Mouse (Mus musculus) gastrocnemius, postnatal 4 days (tissue): Measurements from ENCODE around the gene Kynu. TPM values are rescaled to one million over a fixed set of nuclear protein-coding genes. Genes with fewer than 3 reads are reported as not detected.

Source experiments
- DNase-seq, 2 experiments: peaks; one replicate each; pipeline ENCODE4 v3.0.0; 2021 to 2022; ENCODE audit warnings: low spot score in 2 of 2, mixed read lengths in 2 of 2
- total RNA-seq, 2 experiments: library from RNA; stranded (reverse); gene quantifications; 2 replicates each; pipeline ENCODE4 v1.2.3; 2021

Gene Kynu
- total RNA-seq, 2 experiments from 2014 or later: not detected

- no peak for DNase-seq
Measured at GRCm38 (mm10) chr2:43636498-43636897, 81.4 kb downstream of the Kynu start.

GRCm38 (mm10) chr2:43646962-43647361 lies 91.8 kb downstream of the Kynu start:
- DNase-seq: no peak

GRCm38 (mm10) chr2:43669588-43669987 lies 114.5 kb downstream of the Kynu start:
- DNase-seq: no peak

- DNase-seq: peak in 1 of 2 experiments; percentile 39
Measured at GRCm38 (mm10) chr2:43673619-43674018, 118.5 kb downstream of the Kynu start.

- no peak for DNase-seq
Measured at GRCm38 (mm10) chr2:43674098-43674497, 119.0 kb downstream of the Kynu start.

GRCm38 (mm10) chr2:43675277-43675676 lies 120.1 kb downstream of the Kynu start:
- no peak for DNase-seq

GRCm38 (mm10) chr2:43690402-43690801 lies 135.3 kb downstream of the Kynu start:
- no peak for DNase-seq

- no peak for DNase-seq
Measured at GRCm38 (mm10) chr2:43691290-43691689, 136.2 kb downstream of the Kynu start.

GRCm38 (mm10) chr2:43695635-43696034 lies 140.5 kb downstream of the Kynu start:
- no peak for DNase-seq

- DNase-seq: no peak
Measured at GRCm38 (mm10) chr2:43712611-43713138, 157.5 kb downstream of the Kynu start.

- peak in 1 of 2 experiments; percentile 44 for DNase-seq
Measured at GRCm38 (mm10) chr2:43722446-43723103, 167.4 kb downstream of the Kynu start.

- no peak for DNase-seq
Measured at GRCm38 (mm10) chr2:43723104-43723541, 168.0 kb downstream of the Kynu start.

GRCm38 (mm10) chr2:43727181-43727580 lies 172.1 kb downstream of the Kynu start:
- DNase-seq: no peak

GRCm38 (mm10) chr2:43727693-43728092 lies 172.6 kb downstream of the Kynu start:
- DNase-seq: no peak

GRCm38 (mm10) chr2:43728831-43729230 lies 173.7 kb downstream of the Kynu start:
- no peak for DNase-seq

Other genes starting within 250 kb of the Kynu start
- 1 to 10 TPM; 1.0 to 1.1 TPM for gene Arhgap15, start 193.5 kb downstream of the Kynu start, total RNA-seq